Mouse (Mus musculus) heart, adult 18-20 months (tissue): ENCODE results near the gene Ctdspl. TPM values are rescaled to one million over a fixed set of nuclear protein-coding genes. Genes with fewer than 3 reads are reported as not detected.

Experiments used
- DNase-seq, 2 experiments: peaks; one replicate each; pipeline ENCODE4 v3.0.0; 2021 to 2022; ENCODE audit warnings: mixed read lengths in 1 of 2
- total RNA-seq, 2 experiments: library from RNA; stranded (reverse); gene quantifications; 2 replicates each; pipeline ENCODE4 v1.2.3; 2021

Gene Ctdspl
- total RNA-seq, 2 experiments from 2014 or later, result 10.6 to 12.8 TPM

DNA sequence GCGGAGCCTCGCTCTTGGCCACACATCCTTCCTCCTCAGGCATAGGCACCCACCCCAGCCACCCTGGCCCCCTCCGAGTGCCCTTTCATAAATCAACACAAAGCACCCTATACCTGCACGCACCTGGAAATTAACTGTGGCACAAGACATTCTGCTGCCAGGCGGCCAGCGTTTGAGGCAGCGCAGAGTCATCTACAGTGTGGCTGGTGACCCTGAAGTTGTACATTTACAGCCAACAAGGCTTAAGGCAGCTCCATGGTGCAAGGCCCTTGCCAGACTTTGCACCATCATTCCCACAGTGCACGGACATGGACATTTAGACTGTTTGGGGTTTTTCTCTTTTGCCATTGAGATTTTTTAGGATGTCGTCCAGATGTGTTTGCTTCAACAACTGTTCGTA lies 134.4 kb downstream of the Ctdspl start:
- no peak for DNase-seq

DNA sequence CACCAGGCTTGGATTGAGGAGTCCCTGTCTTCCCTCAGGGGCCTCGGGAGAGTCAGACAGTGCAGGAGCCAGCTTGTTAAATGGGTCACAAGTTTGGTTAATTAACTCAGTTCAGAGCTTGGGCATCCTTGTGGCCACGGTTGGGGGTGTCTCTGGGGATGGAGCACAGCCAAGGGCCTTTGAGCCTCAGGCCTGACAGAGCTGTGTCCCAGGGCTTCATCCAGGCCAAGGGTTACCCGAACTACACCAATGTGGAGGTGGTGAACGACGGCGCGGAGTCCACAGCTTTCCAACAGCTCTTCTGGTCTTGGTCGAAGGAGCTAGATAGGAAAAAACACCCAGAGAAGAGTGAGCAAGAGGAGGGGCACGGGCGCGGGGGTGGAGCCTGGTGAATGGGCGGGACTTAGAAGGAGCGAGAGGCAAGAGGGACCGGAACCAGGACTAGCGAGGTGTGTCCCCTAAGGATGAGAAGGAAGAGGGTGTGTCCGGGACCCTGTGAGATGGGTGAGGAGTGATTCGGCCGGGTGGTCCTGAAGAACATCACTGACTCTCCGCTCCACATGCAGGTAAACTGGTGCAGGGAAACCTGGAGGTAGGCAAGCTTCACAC lies 136.9 kb downstream of the Ctdspl start:
- no peak for DNase-seq

DNA sequence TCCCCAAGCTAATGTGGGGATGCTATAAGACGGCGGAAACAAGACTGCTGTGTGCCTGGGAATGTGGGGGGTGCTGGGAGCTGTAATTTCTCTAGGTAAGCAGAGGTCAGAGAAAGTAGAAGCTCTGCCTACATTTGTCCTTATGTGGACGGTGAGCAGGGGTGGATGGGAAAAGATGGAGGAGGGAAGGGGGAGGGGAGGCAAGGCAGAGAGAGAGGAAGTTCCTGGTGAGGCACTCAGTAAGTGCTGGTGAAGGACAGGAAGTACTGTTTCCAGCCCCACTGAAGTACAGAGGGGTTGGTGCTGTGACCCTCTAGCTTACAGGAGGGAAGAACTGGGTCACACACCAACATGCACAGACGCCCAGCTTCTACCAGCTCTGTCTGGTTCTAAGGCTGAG lies 138.0 kb downstream of the Ctdspl start:
- DNase-seq, result no peak

DNA sequence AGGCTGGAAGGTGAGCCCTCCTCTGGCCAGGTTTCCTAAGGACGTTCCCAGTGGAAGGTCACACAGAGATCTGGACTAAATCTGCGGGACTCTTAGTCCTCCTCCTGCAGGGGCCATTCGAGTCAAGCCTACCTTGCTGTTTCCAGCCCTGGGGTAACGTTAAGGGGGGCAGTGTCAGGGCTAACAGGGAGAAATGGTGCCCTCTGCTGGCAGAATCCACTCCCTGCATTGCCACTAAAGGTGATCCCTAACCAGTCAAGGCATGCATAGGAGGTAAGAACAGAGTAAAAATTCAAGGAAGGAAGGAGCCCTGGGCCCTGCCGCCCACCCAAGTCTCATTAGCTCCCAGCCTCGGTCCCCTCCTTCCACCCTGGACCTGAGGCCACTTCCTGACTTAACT lies 141.3 kb downstream of the Ctdspl start:
- peak; percentile 78 to 89 for DNase-seq

DNA sequence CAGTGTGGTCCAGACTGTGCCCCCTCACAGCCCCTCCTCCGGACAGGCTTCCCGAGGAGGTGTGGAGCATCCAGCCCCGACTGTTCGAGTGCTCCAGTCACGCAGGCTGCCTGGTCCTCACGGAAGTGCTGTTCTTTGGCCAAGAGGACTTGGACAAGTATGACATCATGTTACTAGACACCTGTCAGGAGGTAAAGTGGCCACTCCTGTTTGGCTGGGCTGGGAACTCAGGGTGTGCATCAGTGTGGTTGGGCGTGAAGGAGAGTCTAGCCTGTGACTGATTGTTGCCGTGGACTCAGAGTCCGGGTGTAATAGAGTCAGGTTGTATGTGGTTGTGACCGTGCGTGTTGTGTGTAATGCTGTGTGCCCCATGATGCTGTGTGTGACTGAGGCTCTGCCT lies 142.0 kb downstream of the Ctdspl start:
- no peak for DNase-seq

DNA sequence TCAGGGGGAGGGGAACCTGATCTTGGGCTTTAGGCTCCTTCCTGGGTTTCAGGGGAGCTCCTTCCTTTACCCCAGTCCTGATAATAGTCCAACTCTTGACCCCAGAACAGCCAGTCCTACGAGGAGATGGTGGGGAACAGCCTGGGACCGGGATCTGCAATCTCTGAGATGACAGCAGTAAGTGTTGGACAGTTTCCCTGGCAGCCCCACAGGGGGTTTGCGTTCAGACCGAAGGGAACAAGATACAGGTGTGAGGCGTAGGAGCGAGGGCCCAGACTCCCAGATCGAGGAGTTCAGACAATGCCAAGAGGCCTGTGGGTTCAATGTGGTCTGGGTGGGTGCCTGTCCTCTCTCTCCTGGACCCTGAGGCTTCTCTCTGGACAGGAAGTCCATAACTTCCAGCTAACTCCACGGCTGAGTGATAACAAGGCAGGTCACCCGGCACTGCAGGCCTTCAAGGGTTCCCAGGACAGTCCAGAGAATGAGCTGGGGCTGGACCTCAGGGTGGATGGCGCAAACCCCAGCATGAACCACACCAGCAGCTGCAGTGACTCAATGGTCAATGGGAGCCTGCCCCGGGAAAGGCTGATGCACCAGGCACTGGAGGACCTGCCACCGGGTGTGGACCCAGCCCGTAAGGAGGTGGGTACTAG lies 144.0 kb downstream of the Ctdspl start:
- no peak for DNase-seq

DNA sequence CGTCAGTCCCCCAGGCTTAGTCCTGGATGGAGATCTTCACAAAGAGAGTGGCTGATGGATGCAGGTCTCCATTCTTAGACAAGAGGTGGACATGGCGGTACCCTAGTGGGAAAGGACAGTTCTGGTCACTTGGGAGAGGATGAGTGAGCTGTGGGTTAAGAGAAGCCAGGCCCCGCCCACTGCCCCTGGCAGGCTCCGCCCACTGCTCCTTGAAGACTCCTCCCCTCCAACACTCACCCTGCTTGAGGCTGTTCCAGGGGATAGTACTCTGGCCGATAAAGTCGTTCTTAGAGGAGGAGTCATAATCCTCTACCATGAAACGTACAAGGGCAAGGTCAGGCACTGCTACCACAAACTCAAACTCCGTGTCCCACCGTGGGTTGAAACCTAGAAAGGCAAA lies 145.5 kb downstream of the Ctdspl start:
- no peak for DNase-seq

DNA sequence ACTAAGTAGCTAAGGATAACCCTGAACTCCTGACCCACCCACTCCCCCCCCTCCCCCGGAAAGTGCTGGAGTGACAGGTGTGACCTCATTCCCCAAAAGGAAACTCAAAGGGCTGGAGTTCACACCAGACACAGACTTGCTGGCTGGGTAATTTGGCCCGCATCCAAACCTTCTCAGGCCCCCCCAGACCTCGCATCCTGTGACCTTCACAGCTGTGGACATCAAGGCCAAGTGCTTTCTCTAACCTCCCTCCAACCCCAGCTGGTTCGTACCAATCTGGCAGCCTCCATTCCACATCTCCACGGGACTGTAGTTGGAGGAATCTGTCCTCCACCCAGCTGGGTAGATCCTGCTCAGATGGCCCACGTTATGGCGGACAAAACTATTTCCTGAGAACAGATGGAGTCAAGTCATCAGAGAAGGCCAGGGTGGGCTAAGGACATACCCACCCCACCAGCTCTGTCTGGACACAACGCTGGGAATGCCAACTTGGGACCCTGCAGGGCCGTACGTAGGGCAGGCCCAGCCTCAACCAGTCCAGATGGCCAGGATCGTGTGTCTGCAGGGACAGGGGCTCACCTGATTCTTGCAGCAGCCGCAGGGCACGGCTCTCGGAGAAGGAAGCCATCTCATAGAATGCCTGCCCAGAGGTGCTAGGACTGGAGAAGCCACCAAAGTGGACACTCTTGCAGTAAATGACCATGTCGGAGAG lies 147.1 kb downstream of the Ctdspl start:
- no peak for DNase-seq

DNA sequence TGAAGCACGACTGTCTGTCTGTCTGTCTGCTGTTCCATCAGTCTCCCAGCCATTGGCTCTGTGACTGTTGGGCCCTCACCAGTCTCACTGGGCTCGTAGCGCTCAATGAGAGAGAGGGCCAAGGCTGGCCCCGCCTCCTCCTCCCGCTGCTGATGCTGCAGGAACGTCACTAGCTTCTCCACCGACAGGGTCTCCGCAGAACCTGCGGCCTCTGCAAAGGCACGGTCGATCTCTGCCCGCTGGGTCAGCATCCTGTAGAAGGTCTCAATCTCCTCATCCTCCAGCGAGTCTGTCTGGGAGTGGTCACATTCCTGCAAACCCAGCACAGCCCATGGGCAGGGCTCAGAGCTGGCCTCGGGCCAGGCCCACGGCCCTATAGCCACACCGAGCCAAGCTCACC lies 149.4 kb downstream of the Ctdspl start:
- DNase-seq, result no peak

DNA sequence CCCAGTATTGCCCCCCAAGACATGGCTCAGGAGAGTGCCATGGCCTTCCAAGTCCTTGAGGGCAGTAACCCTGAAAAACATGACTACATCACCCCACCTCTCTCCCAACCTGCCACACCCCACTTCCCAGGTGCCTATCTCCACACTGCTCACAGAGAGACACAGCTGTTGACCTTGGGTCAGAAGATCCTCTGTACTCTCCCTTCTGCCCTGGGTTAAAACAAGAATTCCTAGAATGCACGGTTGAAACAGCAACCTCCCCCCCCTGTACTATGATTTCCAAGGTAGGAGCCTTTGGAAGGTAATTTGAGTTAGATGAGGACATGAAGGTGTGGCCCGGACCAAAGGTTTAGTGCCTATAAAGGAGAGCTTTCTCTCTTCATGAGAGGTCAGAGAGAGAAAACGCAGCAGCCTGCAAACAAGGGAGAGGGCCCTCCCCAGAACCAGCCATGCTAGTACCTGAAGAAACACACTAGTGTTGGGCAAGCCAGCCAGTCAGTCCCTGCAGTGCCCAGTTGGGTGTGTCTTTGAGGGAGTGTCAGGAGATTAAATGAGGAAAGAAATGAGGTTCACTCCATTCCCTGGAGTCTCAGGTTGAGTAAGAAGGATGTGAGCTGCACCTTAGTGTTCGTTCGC lies 153.9 kb downstream of the Ctdspl start:
- DNase-seq, result no peak

DNA sequence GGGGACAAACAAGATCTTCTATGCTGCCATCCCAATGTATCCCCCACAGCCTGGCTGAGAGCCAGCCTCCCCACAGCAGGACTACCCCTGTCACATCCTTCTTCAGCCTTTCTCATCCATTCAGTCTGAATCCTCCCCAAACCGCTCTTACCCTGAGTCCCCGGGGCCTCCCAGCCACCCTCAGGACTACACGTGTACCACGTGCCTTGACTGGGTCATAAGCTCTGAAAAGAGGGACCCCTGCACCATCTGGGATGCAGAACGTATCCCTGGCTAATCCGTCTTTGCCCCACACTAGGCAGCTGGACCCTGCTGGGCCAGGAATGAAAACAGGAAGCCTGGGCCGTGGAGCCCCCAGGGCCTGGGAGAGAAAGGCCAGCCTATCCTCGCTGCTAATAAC lies 155.8 kb downstream of the Ctdspl start:
- no peak for DNase-seq

DNA sequence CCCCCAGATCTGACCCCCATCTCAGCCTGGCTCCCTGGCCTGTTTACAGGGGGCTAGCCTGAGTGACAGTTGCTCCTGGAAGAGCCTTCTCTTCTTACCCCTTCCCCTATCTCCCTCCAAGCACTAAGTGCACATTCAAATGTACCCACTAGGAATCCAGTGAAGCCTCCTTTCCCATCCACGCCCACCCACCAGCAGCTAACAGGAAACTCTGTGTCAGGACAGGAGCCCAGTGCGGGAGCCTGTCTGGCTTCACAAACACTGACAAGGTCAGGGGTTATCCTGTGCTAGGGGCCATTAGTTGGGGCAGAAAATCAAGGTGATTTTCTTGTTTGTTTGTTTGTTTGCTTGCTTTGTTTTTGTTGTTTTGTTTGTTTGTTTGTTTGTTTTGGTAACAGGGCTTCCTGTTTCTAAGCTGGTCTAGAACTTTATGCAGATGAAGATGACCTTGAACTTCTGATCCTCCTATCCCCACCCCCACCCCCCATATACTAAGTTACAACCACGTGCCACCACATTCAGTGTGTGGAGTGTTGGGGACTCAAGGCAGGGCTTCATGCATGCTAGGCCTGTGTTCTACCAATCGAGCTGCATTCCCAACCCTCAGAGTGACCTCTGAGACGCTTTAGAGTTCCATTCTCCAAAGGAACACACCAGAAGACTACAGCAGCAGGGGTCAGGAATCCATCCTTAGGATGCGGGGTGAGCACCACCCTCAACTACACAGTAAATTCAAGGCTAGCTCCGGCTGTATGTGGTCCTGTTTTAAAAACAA lies 156.6 kb downstream of the Ctdspl start:
- no peak for DNase-seq

DNA sequence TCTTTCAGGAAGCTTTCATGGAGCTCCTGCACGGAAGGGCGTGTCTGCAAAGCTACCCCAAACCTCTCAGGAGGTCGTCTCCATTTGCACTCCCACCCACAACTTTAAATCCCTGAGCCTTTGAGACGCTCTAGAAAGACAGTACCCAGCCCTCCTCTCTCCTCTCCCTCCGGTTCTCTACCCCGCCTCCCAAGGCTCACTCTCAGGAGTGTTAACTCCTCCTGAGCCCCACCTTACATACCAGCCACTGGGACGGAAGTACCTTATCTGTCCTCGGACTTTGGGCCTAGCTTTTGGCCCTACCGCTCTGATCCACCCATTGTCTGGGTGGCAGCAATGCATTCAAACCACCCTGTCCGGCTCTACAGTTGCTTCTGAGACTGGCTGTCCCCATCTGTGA lies 157.7 kb downstream of the Ctdspl start:
- no peak for DNase-seq

DNA sequence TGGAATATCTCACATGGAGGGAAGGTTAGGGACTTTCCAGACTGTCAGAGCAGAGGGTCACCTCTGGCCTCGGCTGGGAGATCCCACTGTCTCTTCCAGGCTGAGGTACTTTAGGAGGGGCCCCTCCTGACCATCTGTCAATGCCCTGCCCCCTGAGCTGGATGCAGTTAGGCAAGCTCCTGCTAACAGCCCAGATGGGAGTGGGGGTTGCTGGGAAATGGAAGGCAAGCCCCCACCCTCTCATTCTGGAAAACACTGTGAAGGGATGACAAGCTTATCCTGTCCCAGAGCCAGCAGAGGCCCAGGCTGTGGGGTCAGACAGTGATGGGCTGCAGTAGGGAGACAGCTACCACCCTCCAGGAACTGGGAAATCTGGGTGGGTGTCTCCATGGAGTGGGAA lies 160.2 kb downstream of the Ctdspl start:
- no peak for DNase-seq

DNA sequence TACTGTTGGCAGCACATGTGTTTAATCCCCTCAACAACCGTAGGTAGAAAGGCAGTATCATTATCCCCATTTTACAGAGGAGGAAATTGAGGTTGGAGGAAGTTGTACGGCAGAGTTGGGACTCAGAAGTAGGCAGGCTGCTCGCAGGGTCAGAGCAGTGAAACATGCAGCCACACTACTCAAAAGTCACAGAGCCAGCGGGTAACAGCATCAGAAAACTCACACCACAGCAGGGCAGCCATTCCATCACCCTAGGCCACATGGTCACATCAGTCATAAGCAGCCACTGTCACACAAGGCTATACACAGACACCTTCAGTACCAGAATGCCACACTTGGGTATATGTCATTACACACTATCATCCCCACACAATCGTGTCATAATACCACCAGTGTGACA lies 161.1 kb downstream of the Ctdspl start:
- no peak for DNase-seq

DNA sequence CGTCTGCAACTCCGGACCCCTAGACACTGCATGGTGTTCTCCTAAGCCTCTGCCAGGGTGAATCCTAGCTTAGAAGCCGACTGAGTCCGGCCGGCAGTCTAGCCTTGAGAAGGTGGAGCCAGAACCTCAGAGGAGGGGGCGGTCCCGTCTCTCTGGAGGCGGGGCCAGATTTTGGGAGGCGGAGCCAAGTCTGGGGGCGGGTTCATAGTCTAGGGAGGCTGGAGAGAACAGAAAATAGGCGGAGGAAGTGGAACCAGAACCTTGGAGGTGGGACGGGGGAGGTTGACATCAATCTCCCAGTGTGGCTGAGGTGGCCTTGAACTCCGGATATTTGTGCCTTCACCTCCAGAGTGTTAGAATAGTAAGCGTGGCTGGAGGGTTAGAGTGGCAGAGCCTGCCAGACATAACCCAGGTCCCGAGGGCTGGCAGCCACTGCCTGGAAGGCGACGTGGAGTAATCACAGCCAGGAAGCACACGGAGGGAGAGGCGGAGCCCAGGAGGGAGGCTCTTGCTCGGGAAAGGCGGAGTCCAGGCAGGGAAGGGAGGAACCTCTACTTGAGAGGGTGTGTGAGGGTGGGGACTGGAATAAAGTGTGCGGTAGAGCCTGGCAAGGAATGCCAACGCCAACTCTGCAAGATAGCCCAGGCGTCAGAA lies 162.0 kb downstream of the Ctdspl start:
- peak; percentile 92 for DNase-seq

DNA sequence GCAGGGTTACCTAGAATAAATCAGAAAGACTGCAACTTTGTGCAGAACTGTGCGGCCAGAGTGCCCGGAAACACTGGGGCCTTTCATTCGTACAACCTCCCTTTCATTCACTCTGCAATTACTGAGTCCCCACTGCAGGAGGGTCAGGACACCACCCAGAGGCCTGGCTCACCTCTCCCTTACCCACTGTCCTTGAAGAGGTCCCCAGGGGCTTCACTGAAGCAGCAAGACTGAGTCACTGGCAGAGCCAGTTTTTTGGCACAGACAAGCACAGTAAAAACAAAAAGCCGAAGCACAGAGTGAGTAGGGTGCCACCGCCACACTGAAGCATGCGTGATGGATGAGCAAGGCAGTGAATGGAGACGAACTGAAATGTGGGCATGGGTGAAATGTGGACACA lies 163.2 kb downstream of the Ctdspl start:
- DNase-seq, result no peak

DNA sequence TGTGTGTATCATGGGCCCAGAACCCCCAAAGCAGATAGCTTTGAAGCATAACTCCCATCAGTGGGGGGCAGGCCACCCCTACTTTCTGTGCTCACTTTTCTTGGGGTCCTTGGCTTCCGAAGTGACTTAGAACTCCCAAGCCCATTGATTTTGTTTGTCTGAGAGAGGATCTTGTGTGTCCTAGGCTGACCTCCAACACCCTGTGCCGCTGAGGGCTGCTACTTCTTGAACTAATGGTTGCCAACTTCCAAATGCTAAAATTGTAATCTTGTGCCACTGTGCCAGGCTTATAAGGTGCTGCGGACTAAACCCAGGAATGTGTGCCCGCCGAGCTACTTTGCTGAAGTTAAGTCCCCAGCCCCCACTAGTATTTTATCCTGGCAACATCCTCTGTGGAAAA lies 164.2 kb downstream of the Ctdspl start:
- DNase-seq, result no peak

DNA sequence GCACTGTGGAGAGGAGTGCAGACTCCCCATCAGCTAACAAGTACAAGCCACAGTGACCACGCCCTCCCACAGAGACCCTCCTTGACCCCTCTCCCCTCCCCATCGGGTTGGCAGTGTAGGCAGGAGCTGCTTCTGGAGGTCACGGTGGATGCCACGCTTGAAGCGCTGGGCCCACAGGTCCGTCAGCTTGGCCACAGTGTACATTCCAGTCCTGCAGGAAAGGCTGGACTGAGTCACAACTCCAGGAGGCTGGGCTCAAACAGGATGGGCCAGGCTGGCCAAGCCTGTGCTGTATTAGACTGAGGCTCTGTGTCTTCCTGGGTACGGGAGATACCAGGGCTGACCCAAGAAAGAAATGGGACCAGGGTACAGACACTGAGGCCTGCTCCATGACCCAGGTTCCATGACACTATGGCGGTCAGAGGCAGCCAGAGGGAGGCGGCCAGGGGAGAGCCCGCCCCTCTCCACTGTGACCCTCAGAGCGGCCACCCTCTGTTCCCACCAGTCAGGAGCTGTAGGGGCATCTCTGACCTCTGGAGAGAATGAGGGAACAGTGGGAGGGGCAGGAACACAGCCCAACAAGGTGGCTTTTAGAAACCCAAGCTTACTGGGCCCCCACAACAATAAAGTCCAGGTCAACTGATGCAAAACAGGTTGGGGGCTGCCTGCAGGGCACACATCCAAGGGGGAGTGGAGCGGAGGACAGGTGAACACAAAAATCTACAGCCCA lies 165.5 kb downstream of the Ctdspl start:
- peak in 1 of 2 experiments; percentile 38 for DNase-seq

DNA sequence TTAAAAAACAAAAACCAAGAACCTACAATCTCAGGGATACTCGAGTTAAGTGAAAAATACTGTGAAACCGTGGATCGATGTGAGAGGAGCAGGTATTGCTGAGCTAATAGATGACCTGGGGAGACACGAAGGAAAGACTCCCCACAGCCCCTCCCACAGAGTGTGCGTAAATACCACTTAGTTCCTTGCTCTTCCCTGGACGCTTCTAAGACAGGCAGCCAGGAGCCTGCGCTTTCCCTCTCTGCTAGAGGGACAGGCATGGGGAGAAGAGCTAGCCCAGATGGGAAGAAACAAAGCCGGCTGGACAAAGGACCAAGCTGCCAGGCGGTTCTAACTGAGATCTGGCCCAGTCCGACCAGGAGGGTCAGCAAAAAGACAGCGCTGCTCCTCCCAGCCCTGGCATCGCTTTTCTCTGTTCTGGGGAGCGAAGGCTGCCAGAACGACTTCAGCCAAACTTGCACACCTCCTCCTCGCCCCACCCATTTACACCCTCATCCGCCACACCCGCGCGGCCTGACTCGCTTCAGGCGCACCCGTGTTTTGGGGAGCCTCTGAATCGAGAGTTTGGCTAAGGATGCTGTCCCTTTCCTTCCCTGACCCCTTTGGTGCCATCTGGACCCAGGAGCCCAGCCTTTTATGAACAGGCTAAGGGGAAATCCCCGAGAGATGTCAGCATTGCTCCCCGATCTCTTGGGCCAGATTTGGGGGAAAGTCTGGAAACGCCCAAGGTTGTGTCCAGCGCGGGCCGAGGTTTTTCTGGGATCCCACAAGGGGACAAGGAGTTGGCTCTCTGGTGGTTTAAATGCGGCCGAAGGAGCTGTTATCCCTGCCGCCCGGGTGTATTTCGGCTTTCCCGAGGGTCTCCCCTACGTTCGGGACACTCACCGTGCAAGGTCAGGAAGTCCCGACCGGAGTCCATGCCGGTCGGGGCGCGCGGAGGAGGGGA lies 166.5 kb downstream of the Ctdspl start:
- DNase-seq, result peak; percentile 79 to 83
